Mouse (Mus musculus) MEL (cell line): ENCODE data around the gene Prkd1. TPM values are rescaled to one million over a fixed set of nuclear protein-coding genes. Genes with fewer than 3 reads are reported as not detected.

Source experiments
- DNase-seq: peaks from one replicate; pipeline ENCODE4 v3.0.0; 2011; ENCODE audit warnings: low read depth, low spot score
- H3K27ac ChIP-seq: 2 replicates; pipeline ENCODE4 v1.5.1; 2012; ENCODE audit warnings: low read depth, mild to moderate bottlenecking, control low read depth, low read length, moderate library complexity; ENCODE audit not compliant: control insufficient read depth
- H3K27me3 ChIP-seq, 2 experiments: fragments of 150-350 bp in 1 of 2; sonication (generic) in 1 of 2; 2 replicates each; pipeline ENCODE4 v1.6.1; 2012; ENCODE audit warnings: low read length in 2 of 2, mild to moderate bottlenecking in 2 of 2, improper control_type of control experiment in 1 of 2, moderate library complexity in 1 of 2; ENCODE audit not compliant: insufficient read depth in 2 of 2, control insufficient read depth in 1 of 2
- H3K36me3 ChIP-seq, 2 experiments: 2 replicates each; pipeline ENCODE4 v1.6.1; 2012 to 2014; ENCODE audit warnings: low read length in 2 of 2, improper control_type of control experiment in 1 of 2, inconsistent platforms in 1 of 2, mild to moderate bottlenecking in 1 of 2; ENCODE audit not compliant: insufficient read depth in 2 of 2, control insufficient read depth in 1 of 2
- H3K4me1 ChIP-seq, 2 experiments: fragments of 150-350 bp in 1 of 2; sonication (generic) in 1 of 2; 2 replicates each; pipeline ENCODE4 v1.6.1; 2012; ENCODE audit warnings: low read length in 2 of 2, improper control_type of control experiment in 1 of 2, mild to moderate bottlenecking in 1 of 2; ENCODE audit not compliant: insufficient read depth in 2 of 2, control insufficient read depth in 1 of 2
- H3K4me3 ChIP-seq, 2 experiments: fragments of 150-350 bp in 1 of 2; sonication (generic) in 1 of 2; 2 replicates each; pipeline ENCODE4 v1.5.1; 2012; ENCODE audit warnings: low read depth in 2 of 2, low read length in 2 of 2, mild to moderate bottlenecking in 2 of 2, moderate library complexity in 2 of 2, control low read depth in 1 of 2, improper control_type of control experiment in 1 of 2; ENCODE audit not compliant: control insufficient read depth in 1 of 2, insufficient read depth in 1 of 2
- H3K79me2 ChIP-seq: 2 replicates; pipeline ENCODE4 v1.6.1; 2012; ENCODE audit warnings: mild to moderate bottlenecking, low read length, moderate library complexity; ENCODE audit not compliant: control insufficient read depth, poor library complexity, insufficient read depth
- H3K9ac ChIP-seq: 2 replicates; pipeline ENCODE4 v1.6.1; 2012; ENCODE audit warnings: low read depth, mild to moderate bottlenecking, control low read depth, low read length, moderate library complexity; ENCODE audit not compliant: control insufficient read depth, poor library complexity, severe bottlenecking
- H3K9me3 ChIP-seq: fragments of 150-350 bp; sonication (generic); replicated peaks from 2 replicates; pipeline ENCODE4 v1.6.1; 2012; ENCODE audit warnings: mild to moderate bottlenecking, low read length, improper control_type of control experiment, moderate library complexity; ENCODE audit not compliant: insufficient read depth
- CTCF ChIP-seq, 3 experiments: IDR thresholded peaks in 2 of 3; conservative IDR thresholded peaks in 1 of 3; 2 replicates each; pipeline ENCODE4 v1.5.1; 2011 to 2012; ENCODE audit warnings: low read length in 3 of 3, low read depth in 2 of 3, mild to moderate bottlenecking in 2 of 3, improper control_type of control experiment in 1 of 3, inconsistent platforms in 1 of 3, mixed read lengths in 1 of 3, moderate library complexity in 1 of 3; ENCODE audit not compliant: control insufficient read depth in 1 of 3, insufficient read depth in 1 of 3, poor library complexity in 1 of 3, severe bottlenecking in 1 of 3
- POLR2A ChIP-seq, 2 experiments: IDR thresholded peaks; 2 replicates each; pipeline ENCODE4 v1.6.1; 2011 to 2012; ENCODE audit warnings: low read length in 2 of 2, mild to moderate bottlenecking in 2 of 2, control low read depth in 1 of 2, improper control_type of control experiment in 1 of 2, low read depth in 1 of 2, moderate library complexity in 1 of 2; ENCODE audit not compliant: control insufficient read depth in 1 of 2, insufficient read depth in 1 of 2, poor library complexity in 1 of 2
- SMC3 ChIP-seq: IDR thresholded peaks from 2 replicates; pipeline ENCODE4 v1.6.1; 2011; ENCODE audit warnings: low read depth, low read length, improper control_type of control experiment
- polyA plus RNA-seq, 2 experiments: library from polyadenylated mRNA; stranded (reverse) in 1 of 2; unstranded in 1 of 2; fragments of >175 nt in 1 of 2; fragments of >200 nt in 1 of 2; gene quantifications; 2 replicates each; pipeline versions ENCODE4 v1.2.1 to v1.2.4; 2012; ENCODE audit warnings: low replicate concordance in 2 of 2, low read depth in 1 of 2; ENCODE audit not compliant: insufficient read length in 2 of 2, insufficient read depth in 1 of 2, missing spikeins in 1 of 2
- total RNA-seq: library from RNA; depleted of rRNA; stranded (reverse); fragments of 300-350 nt; gene quantifications from 2 replicates; pipeline ENCODE4 v1.2.3, GENCODE M21; 2012

Prkd1 gene
- total and polyA plus RNA-seq, 3 experiments: not detected

DNA sequence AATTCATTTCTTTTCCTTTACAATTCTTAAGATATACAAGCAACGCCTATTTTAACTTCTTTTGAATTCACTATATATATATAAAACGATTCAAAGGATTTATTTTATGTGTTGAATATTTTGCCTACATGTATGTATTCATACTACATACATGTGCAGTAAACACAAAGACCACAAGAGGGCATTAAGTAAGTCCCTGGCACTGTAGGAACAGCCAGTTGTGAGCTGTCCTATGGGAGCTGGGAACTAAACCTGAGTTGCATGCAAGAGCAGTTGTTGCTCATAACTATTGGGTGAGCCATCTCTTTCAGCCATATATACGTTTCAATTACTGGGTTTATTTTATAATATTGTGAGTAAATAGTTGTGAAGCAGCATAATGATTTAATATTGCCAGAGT is 356.1 kb downstream of the Prkd1 start:
- Histone ChIP-seq H3K79me2 (no peaks in the 10 kb centered on the region), H3K4me1 (no peaks in the 10 kb centered on the region), H3K9me3 (no peaks in the 10 kb centered on the region), H3K4me3 (no peak overlapping the region), H3K36me3 (no peaks in the 10 kb centered on the region), H3K9ac (no peak overlapping the region), H3K27ac (no peak overlapping the region), H3K27me3 (no peaks in the 10 kb centered on the region)
- peak in 1 of 3 experiments; percentile 23; a peak in 1 of 6 replicates for TF ChIP-seq CTCF (IDR thresholded peaks at IDR 0.05 in 2 of 3, conservative IDR thresholded peaks at IDR 0.05 in 1 of 3; ENCODE audit: control insufficient read depth in 1 of 3, insufficient read depth in 1 of 3, low read depth in 2 of 3, low read length in 3 of 3, poor library complexity in 1 of 3, severe bottlenecking in 1 of 3)
- TF ChIP-seq POLR2A (IDR thresholded peaks at IDR 0.05; ENCODE audit: control insufficient read depth in 1 of 2, insufficient read depth in 1 of 2, low read depth in 1 of 2, low read length in 2 of 2, poor library complexity in 1 of 2): no peak
- peak; percentile 46 for TF ChIP-seq SMC3
- DNase-seq: peak; percentile 24
